In the genomic region with DNA sequence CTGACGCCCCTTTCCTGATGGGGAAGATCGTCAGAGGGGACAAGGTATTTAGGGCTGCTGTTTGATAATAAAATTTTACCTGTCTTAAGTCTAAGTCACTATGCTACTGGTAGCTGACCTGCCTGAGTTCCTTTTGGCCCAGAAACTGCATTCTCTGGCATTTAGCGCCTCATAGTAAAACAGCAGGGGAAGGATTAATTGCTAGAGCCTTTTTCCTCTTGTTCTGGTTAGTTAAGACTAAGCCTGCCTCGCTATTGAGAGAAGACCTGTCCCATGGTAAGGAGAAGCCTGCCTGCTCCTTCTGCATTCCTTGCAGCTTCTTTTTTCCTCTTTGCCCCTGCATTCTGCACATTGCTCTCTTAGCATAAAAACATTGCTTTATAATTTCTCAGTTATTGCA, we compare ENCODE assay signal across 24 mouse cellular contexts.
DNase-seq lines count a peak whose midpoint lies in the region; ATAC-seq and TF ChIP-seq lines count a peak whose summit lies in the region.
"Had no signal": no experiment of that assay in that cellular context is flagged by ENCODE, and none has a peak within 500 bp of the region (broad histone marks: within the 10 kb centered on the region; RNA-seq: fewer than 3 reads in every experiment).

No protein-coding gene starts in this region.

- TF ChIP-seq CTCF in small intestine, adult 2 months (IDR thresholded peaks at IDR 0.05; ENCODE audit: extremely low read depth, insufficient read length, insufficient replicate concordance, low read depth, low read length) = no peak

- no peak overlapping the region for H3K4me2 ChIP-seq in forebrain, embryonic 12.5 days
- H3K4me2 ChIP-seq in intestine, embryonic 15.5 days (replicated peaks) = no peak overlapping the region
- no peak overlapping the region for H3K4me2 ChIP-seq in limb, embryonic 11.5 days (ENCODE audit: low read depth, severe bottlenecking)
- H3K4me2 ChIP-seq in hindbrain, embryonic 11.5 days (replicated peaks; ENCODE audit: low read depth, low read length) = no peak overlapping the region
- H3K4me2 ChIP-seq: embryonic facial prominence, embryonic 12.5 days; forebrain, embryonic 13.5 days; hindbrain, embryonic 13.5 days had no signal

- H3K27ac ChIP-seq in forebrain, embryonic 10.5 days = peak overlapping the region; percentile 56; the same call in 1 of the 2 replicates
- H3K27ac ChIP-seq in forebrain, embryonic 12.5 days = no peak overlapping the region
- peak overlapping the region; percentile 51; the same call in 1 of the 2 replicates for H3K27ac ChIP-seq in intestine, embryonic 15.5 days
- H3K27ac ChIP-seq in limb, embryonic 11.5 days (replicated peaks; ENCODE audit: low read depth, low read length) = no peak overlapping the region
- H3K27ac ChIP-seq in small intestine, adult 2 months (ENCODE audit: insufficient read depth, low read depth, low read length) = peak overlapping the region; percentile 55
- no peak overlapping the region for H3K27ac ChIP-seq in hindbrain, embryonic 11.5 days (ENCODE audit: low read depth, low read length)
- no peak overlapping the region for H3K27ac ChIP-seq in embryonic facial prominence, embryonic 10.5 days (replicated peaks)
- H3K27ac ChIP-seq: embryonic facial prominence, embryonic 12.5 days; forebrain, embryonic 13.5 days; heart, embryonic 10.5 days; hindbrain, embryonic 13.5 days; hindbrain, postnatal 0 days had no signal

- peaks cover 10% of the 10 kb centered on the region for H3K4me1 ChIP-seq in forebrain, embryonic 10.5 days
- H3K4me1 ChIP-seq in forebrain, embryonic 12.5 days = no peaks in the 10 kb centered on the region
- 0 out of 2 replicates have a peak, but pooled peaks cover 3% of the 10 kb centered on the region for H3K4me1 ChIP-seq in intestine, embryonic 15.5 days (replicated peaks)
- H3K4me1 ChIP-seq in limb, embryonic 11.5 days (ENCODE audit: control insufficient read depth, insufficient read depth, low read length) = no peaks in the 10 kb centered on the region
- peaks cover 5% of the 10 kb centered on the region; the same call in 1 of the 2 replicates for H3K4me1 ChIP-seq in small intestine, adult 2 months (ENCODE audit: control insufficient read depth, insufficient read depth, insufficient read length, low read length)
- H3K4me1 ChIP-seq in hindbrain, embryonic 11.5 days (replicated peaks; ENCODE audit: control insufficient read depth, insufficient read depth, low read length) = no peaks in the 10 kb centered on the region
- H3K4me1 ChIP-seq in embryonic facial prominence, embryonic 10.5 days = no peaks in the 10 kb centered on the region
- H3K4me1 ChIP-seq: embryonic facial prominence, embryonic 12.5 days; heart, embryonic 10.5 days; hindbrain, embryonic 13.5 days had no signal

- no peak for ATAC-seq in forebrain, embryonic 12.5 days (ENCODE audit: low FRiP score)
- ATAC-seq in intestine, embryonic 15.5 days = no peak
- ATAC-seq in limb, embryonic 11.5 days (ENCODE audit: insufficient number of reproducible peaks, low FRiP score, low TSS enrichment, low read depth) = peak; percentile 65; the same call in 1 of the 2 replicates
- no peak for ATAC-seq in hindbrain, embryonic 11.5 days (ENCODE audit: low FRiP score)
- ATAC-seq: forebrain, embryonic 13.5 days; forebrain, postnatal 0 days; hindbrain, postnatal 0 days had no signal

- no peak overlapping the region for H3K9ac ChIP-seq in forebrain, embryonic 12.5 days
- no peak overlapping the region for H3K9ac ChIP-seq in intestine, embryonic 15.5 days
- H3K9ac ChIP-seq in limb, embryonic 11.5 days (ENCODE audit: low read length) = no peak overlapping the region
- H3K9ac ChIP-seq in hindbrain, embryonic 11.5 days (ENCODE audit: low read depth, low read length) = no peak overlapping the region
- H3K9ac ChIP-seq: embryonic facial prominence, embryonic 12.5 days; forebrain, embryonic 13.5 days; forebrain, postnatal 0 days; hindbrain, embryonic 13.5 days had no signal

- 8% methylated on average over 4 of the region's 4 CpGs for WGBS in forebrain, embryonic 10.5 days
- WGBS in forebrain, embryonic 12.5 days = 11% methylated on average over 4 of the region's 4 CpGs
- WGBS in intestine, embryonic 15.5 days = 12% methylated on average over 4 of the region's 4 CpGs
- WGBS in limb, embryonic 11.5 days = 2% methylated on average over 4 of the region's 4 CpGs
- 25% methylated on average over 4 of the region's 4 CpGs for WGBS in small intestine, adult 2 months
- WGBS in hindbrain, embryonic 11.5 days = 28% methylated on average over 4 of the region's 4 CpGs
- 15% methylated on average over 4 of the region's 4 CpGs for WGBS in embryonic facial prominence, embryonic 10.5 days

- H3K4me3 ChIP-seq in forebrain, embryonic 10.5 days = no peak overlapping the region
- no peak overlapping the region for H3K4me3 ChIP-seq in forebrain, embryonic 12.5 days (replicated peaks)
- H3K4me3 ChIP-seq in intestine, embryonic 15.5 days (replicated peaks) = no peak overlapping the region
- no peak overlapping the region for H3K4me3 ChIP-seq in limb, embryonic 11.5 days (ENCODE audit: low read depth, low read length)
- no peak overlapping the region for H3K4me3 ChIP-seq in small intestine, adult 2 months (ENCODE audit: low read depth, low read length)
- H3K4me3 ChIP-seq in hindbrain, embryonic 11.5 days (ENCODE audit: low read depth, low read length) = no peak overlapping the region
- H3K4me3 ChIP-seq in embryonic facial prominence, embryonic 10.5 days = no peak overlapping the region
- H3K4me3 ChIP-seq: embryonic facial prominence, embryonic 12.5 days; forebrain, embryonic 13.5 days; heart, embryonic 10.5 days; hindbrain, embryonic 13.5 days had no signal

- H3K9me3 ChIP-seq in forebrain, embryonic 10.5 days = peaks cover 7% of the 10 kb centered on the region; the same call in 1 of the 2 replicates
- no peaks in the 10 kb centered on the region for H3K9me3 ChIP-seq in forebrain, embryonic 12.5 days
- no peaks in the 10 kb centered on the region for H3K9me3 ChIP-seq in intestine, embryonic 15.5 days
- H3K9me3 ChIP-seq in limb, embryonic 11.5 days (ENCODE audit: control insufficient read depth, low read length) = no peaks in the 10 kb centered on the region
- no peaks in the 10 kb centered on the region for H3K9me3 ChIP-seq in hindbrain, embryonic 11.5 days (ENCODE audit: control insufficient read depth, low read length)
- no peaks in the 10 kb centered on the region for H3K9me3 ChIP-seq in embryonic facial prominence, embryonic 10.5 days
- H3K9me3 ChIP-seq: embryonic facial prominence, embryonic 12.5 days; forebrain, embryonic 13.5 days; heart, embryonic 10.5 days had no signal

- no peak for DNase-seq in forebrain, embryonic 10.5 days (ENCODE audit: extremely low spot score, low spot score)
- peak; percentile 42 for DNase-seq in limb, embryonic 11.5 days (ENCODE audit: low spot score)
- DNase-seq in hindbrain, embryonic 11.5 days (ENCODE audit: low spot score) = no peak
- no peak for DNase-seq in frontal cortex, adult 2 months (ENCODE audit: extremely low spot score in 1 of 2, low spot score in 1 of 2)
- DNase-seq in embryonic facial prominence, embryonic 10.5 days (ENCODE audit: low spot score) = no peak
- DNase-seq: adrenal gland, adult 2 months; adrenal gland, postnatal 36 days; cerebellum, adult 11 months; cerebellum, adult 8-10 months; cerebellum, postnatal 14 days; forebrain, postnatal 0 days; gastrocnemius, postnatal 10 days; heart, adult 18-20 months; heart, postnatal 10 days; heart, postnatal 4 days; kidney, adult 2 months had no signal

- TF ChIP-seq POLR2A in small intestine, adult 2 months (IDR thresholded peaks at IDR 0.05; ENCODE audit: low read depth, low read length) = no peak

- H3K27me3 ChIP-seq in forebrain, embryonic 10.5 days (ENCODE audit: poor library complexity, severe bottlenecking) = no peaks in the 10 kb centered on the region
- no peaks in the 10 kb centered on the region for H3K27me3 ChIP-seq in forebrain, embryonic 12.5 days
- H3K27me3 ChIP-seq in intestine, embryonic 15.5 days (replicated peaks) = no peaks in the 10 kb centered on the region
- H3K27me3 ChIP-seq in limb, embryonic 11.5 days (ENCODE audit: control insufficient read depth, insufficient read depth, low read length) = no peaks in the 10 kb centered on the region
- H3K27me3 ChIP-seq in small intestine, adult 2 months (ENCODE audit: control insufficient read depth, insufficient read depth, low read length) = no peaks in the 10 kb centered on the region
- H3K27me3 ChIP-seq in hindbrain, embryonic 11.5 days (ENCODE audit: control insufficient read depth, insufficient read depth, low read length) = no peaks in the 10 kb centered on the region
- H3K27me3 ChIP-seq in embryonic facial prominence, embryonic 10.5 days (replicated peaks; ENCODE audit: low read depth, poor library complexity, severe bottlenecking) = no peaks in the 10 kb centered on the region
- H3K27me3 ChIP-seq: embryonic facial prominence, embryonic 12.5 days; forebrain, embryonic 13.5 days; hindbrain, embryonic 13.5 days had no signal

- no peaks in the 10 kb centered on the region for H3K36me3 ChIP-seq in forebrain, embryonic 10.5 days (replicated peaks)
- no peaks in the 10 kb centered on the region for H3K36me3 ChIP-seq in forebrain, embryonic 12.5 days (replicated peaks)
- no peaks in the 10 kb centered on the region for H3K36me3 ChIP-seq in intestine, embryonic 15.5 days
- H3K36me3 ChIP-seq in limb, embryonic 11.5 days (ENCODE audit: control insufficient read depth, insufficient read depth, low read length) = no peaks in the 10 kb centered on the region
- H3K36me3 ChIP-seq in small intestine, adult 2 months (ENCODE audit: control insufficient read depth, insufficient read depth, low read length) = no peaks in the 10 kb centered on the region
- no peaks in the 10 kb centered on the region for H3K36me3 ChIP-seq in hindbrain, embryonic 11.5 days (ENCODE audit: control insufficient read depth, insufficient read depth, low read length)
- no peaks in the 10 kb centered on the region for H3K36me3 ChIP-seq in embryonic facial prominence, embryonic 10.5 days (replicated peaks)
- H3K36me3 ChIP-seq: embryonic facial prominence, embryonic 12.5 days; heart, embryonic 10.5 days; hindbrain, embryonic 13.5 days had no signal

Comparison
In these comparisons a context has a peak if more than half of its experiments do, and no peak if none do; other contexts are left out.
1. H3K27ac ChIP-seq: peak in forebrain, embryonic 10.5 days (single experiment), intestine, embryonic 15.5 days (single experiment) and small intestine, adult 2 months (single experiment); none in forebrain, embryonic 12.5 days (single experiment), limb, embryonic 11.5 days (single experiment), hindbrain, embryonic 11.5 days (single experiment) and embryonic facial prominence, embryonic 10.5 days (single experiment).